Mouse (Mus musculus): ENCODE data around the gene Cfap54. TPM values are rescaled to one million over a fixed set of nuclear protein-coding genes. Genes with fewer than 3 reads are reported as not detected.

Cfap54 gene
- polyA plus RNA-seq, 1 experiment from 2014 or later: 0.10 TPM

DNA sequence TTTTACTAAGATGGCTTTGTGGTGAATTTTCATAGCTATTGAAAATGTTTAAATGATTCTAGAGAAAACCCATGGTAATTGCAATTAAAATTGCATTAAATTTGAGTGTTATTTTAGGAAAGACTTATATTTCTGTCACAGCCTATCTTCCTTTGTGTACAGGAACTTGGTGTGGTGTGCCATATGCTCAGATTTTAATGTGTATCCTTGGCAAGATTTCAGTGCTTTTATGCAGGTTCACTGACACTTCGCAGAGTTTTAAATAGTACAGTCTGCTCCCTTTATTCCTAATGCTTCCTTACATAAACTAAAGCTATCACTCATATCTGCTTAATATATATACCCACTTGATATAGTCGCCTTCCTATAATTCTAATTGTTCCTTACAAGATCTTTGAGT is 90.8 kb downstream of the Cfap54 start:
- no peak for ATAC-seq (ENCODE audit: insufficient number of reproducible peaks, low FRiP score, low TSS enrichment, low read depth)
- WGBS: 85% methylated on average over 2 of the region's 2 CpGs
- no peaks in the 10 kb centered on the region for H3K27me3 ChIP-seq

DNA sequence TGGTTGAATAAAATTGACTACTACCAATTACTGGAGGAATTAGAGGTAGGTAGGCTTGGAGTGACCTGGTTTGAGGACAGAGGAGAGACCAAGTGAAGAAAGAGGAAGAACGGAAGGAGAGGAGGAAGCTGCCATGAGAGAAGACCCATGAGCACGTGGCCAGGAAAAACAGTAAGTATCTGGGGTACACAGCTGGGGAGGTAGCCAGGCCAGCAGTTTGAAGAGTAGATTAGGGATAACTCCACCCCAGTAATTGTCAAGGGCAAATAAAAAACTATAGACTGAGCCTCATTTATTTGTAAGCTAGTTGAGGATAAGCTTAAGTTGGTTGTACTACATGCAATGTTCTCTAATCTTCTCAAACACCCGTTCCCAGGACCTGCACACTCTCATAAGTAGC is 116.3 kb downstream of the Cfap54 start:
- 75% methylated on average over 3 of the region's 3 CpGs for WGBS
- no peak overlapping the region for H3K4me3 ChIP-seq
- ATAC-seq (ENCODE audit: insufficient number of reproducible peaks, low FRiP score, low TSS enrichment, low read depth): no peak
- no peaks in the 10 kb centered on the region for H3K9me3 ChIP-seq
- H3K27ac ChIP-seq: no peak overlapping the region
- H3K36me3 ChIP-seq: no peaks in the 10 kb centered on the region
- no peaks in the 10 kb centered on the region for H3K4me1 ChIP-seq
- H3K27me3 ChIP-seq: no peaks in the 10 kb centered on the region
- no peak overlapping the region for H3K9ac ChIP-seq
- no peak overlapping the region for H3K4me2 ChIP-seq

More for the DNA sequence above, 90.8 kb downstream of the Cfap54 start:
- Histone ChIP-seq H3K4me2 (no peak overlapping the region), H3K27ac (no peak overlapping the region), H3K4me3 (no peak overlapping the region), H3K9me3 (no peaks in the 10 kb centered on the region), H3K9ac (no peak overlapping the region), H3K4me1 (no peaks in the 10 kb centered on the region), H3K36me3 (no peaks in the 10 kb centered on the region)

DNA sequence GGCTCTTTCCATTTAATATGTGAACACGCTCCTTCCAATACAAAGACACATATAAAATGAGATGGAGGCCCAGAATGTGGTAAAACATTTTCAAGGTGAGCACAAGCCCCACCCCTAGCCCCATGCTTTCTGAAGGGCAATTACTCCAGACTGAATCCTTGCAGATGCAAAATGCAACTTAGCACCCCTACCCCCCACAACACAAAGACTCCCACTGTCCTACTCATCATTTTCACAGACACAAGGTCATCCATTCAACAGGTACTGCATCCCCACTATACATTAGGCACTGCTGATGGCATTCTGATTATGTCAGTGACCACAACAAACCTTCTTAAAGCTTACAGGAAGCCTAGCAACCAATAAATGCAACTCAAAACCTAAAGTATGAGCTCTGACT is 131.4 kb downstream of the Cfap54 start:
- H3K9me3 ChIP-seq: no peaks in the 10 kb centered on the region
- H3K27ac ChIP-seq: no peak overlapping the region
- no peak overlapping the region for H3K4me2 ChIP-seq
- no peaks in the 10 kb centered on the region for H3K36me3 ChIP-seq
- H3K27me3 ChIP-seq: no peaks in the 10 kb centered on the region
- ATAC-seq (ENCODE audit: insufficient number of reproducible peaks, low FRiP score, low TSS enrichment, low read depth): no peak
- WGBS: 89% methylated on average over 1 of the region's 1 CpGs
- H3K4me1 ChIP-seq: no peaks in the 10 kb centered on the region
- no peak overlapping the region for H3K4me3 ChIP-seq
- no peak overlapping the region for H3K9ac ChIP-seq

DNA sequence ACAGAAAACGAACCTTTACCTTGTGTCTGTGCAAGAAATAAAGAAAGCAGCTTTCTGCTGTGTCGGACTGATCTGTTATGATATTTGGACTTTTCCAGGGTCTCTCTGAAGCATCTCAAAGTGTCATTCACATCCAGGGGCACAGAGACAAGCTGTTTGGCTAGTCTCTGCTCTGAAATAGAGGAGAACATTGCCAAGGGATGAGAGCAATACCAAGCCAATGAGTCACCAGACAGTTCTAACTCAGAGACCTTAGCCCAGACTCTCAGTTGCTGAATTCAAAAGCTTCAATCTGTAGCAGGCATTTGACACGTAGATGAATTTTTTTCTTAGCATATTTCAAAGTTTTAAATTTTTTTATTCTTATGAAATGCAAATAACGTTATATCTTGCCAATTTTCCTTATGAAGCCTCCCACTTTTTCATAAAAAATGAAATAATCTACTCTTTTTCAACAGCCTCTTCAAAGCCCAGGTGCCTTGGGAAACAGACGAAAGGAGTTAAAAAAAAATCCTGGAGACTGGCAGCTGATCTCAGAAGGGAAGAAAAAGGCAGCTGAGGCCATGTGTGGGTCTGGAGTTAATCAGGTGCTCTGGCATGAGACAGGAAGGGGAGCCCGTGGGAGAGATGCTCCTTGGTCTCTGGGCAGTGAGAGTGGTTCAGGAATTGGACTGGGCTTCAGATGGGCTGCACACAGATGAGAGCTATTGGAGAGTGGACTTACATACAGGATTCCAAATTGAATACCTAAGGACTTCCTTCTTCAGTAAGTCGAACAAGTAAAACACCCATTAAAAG is 138.4 kb downstream of the Cfap54 start:
- no peak overlapping the region for H3K4me3 ChIP-seq
- WGBS: 45% methylated on average over 7 of the region's 7 CpGs
- ATAC-seq (ENCODE audit: insufficient number of reproducible peaks, low FRiP score, low TSS enrichment, low read depth): no peak
- no peaks in the 10 kb centered on the region for H3K4me1 ChIP-seq
- no peak overlapping the region for H3K9ac ChIP-seq
- no peak overlapping the region for H3K27ac ChIP-seq
- no peak overlapping the region for H3K4me2 ChIP-seq
- no peaks in the 10 kb centered on the region for H3K36me3 ChIP-seq
- H3K9me3 ChIP-seq: no peaks in the 10 kb centered on the region
- H3K27me3 ChIP-seq: no peaks in the 10 kb centered on the region

DNA sequence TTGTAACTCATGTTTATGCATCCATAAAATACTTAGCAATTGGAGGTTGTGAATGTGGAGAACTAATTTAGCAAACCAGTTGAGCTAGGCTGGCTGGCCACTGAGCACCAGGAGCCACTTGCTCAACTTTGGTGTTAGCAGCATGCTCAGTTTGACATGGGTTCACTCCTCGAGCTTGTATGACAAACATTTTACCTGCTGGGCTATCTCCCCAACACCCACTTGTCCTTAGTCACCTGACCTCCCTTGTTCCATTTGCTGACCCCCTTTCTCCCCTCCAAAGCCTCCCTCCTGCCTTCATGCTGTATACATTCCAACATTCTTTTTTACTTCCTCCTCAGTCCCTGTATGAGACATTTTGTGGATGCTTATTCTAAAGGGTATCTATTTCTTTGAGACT is 139.8 kb downstream of the Cfap54 start:
- no peaks in the 10 kb centered on the region for H3K4me1 ChIP-seq
- H3K27me3 ChIP-seq: no peaks in the 10 kb centered on the region
- H3K4me2 ChIP-seq: no peak overlapping the region
- ATAC-seq (ENCODE audit: insufficient number of reproducible peaks, low FRiP score, low TSS enrichment, low read depth): no peak
- WGBS: 88% methylated on average over 1 of the region's 1 CpGs
- H3K9me3 ChIP-seq: no peaks in the 10 kb centered on the region
- no peak overlapping the region for H3K9ac ChIP-seq
- H3K4me3 ChIP-seq: no peak overlapping the region
- H3K36me3 ChIP-seq: no peaks in the 10 kb centered on the region
- no peak overlapping the region for H3K27ac ChIP-seq

DNA sequence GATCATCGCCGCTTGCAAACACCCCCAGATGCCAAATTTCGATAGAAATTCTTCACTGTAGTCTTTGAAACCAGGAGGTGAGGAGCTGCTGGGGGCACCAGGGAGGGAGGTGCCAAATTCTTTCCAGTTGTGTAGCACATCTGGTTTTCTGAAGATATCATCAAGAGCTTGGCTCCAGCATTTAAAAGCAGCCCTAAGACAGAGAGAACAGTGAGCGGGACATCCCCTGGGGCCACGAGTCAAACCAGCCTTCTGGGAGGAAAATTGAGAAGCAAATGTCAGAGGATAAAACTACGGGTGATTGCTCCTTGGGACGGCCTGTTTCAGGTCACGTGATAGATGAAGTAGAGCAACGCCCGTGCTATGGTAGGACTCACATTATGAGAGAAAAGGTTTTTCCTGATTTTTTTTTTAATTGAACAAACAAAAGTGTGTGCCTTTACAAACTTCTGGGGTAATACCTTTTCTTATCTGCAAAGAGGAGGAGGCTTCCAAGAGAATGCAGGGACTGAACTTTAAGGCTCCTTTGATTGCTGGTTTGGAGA is 143.6 kb downstream of the Cfap54 start:
- Histone ChIP-seq H3K4me3 (no peak overlapping the region), H3K4me2 (no peak overlapping the region), H3K9me3 (no peaks in the 10 kb centered on the region), H3K4me1 (no peaks in the 10 kb centered on the region), H3K36me3 (no peaks in the 10 kb centered on the region), H3K27ac (no peak overlapping the region), H3K9ac (no peak overlapping the region), H3K27me3 (no peaks in the 10 kb centered on the region)
- 28% methylated on average over 10 of the region's 10 CpGs for WGBS
- ATAC-seq (ENCODE audit: insufficient number of reproducible peaks, low FRiP score, low TSS enrichment, low read depth): no peak

DNA sequence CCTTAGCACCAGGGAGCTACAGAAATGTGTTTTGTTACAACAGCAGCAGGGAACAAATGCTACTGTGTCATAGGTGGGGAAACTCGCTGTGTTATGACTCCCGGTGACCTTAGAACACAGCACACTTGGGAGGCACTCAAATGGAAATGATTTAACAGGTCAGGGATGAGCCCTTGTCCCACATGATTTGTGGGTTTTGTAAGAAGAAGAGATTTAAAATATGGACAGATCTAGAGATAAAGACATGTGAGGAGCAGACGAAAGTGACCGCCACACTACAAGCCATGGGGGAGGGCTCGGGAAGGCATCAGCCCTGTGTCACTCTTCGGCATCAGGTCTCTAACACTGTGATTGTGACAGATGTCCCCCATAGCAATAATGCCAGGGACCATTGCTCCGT is 144.3 kb downstream of the Cfap54 start:
- ATAC-seq (ENCODE audit: insufficient number of reproducible peaks, low FRiP score, low TSS enrichment, low read depth): no peak
- Histone ChIP-seq H3K4me3 (no peak overlapping the region), H3K36me3 (no peaks in the 10 kb centered on the region), H3K9me3 (no peaks in the 10 kb centered on the region), H3K4me1 (no peaks in the 10 kb centered on the region), H3K27ac (no peak overlapping the region), H3K9ac (no peak overlapping the region), H3K4me2 (no peak overlapping the region), H3K27me3 (no peaks in the 10 kb centered on the region)
- 73% methylated on average over 7 of the region's 7 CpGs for WGBS

DNA sequence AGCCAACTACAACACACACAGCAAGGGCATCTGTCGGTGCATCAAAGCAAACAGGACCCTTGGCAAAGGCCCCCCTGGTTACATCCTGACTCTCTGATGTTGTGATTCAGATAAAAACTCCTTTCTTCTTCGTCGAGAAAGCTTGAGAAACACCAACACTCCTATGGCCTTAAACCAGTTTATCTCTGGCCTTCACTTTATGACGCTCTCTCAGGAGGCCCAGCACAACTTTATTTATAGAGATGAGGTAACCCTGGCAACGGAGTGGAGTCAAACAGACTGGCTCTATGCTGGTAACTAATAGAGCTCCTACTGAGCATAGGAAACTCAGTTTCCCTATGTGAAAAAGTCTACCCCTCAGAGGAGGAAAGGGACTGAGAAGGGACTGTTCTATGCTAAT is 146.9 kb downstream of the Cfap54 start:
- H3K4me2 ChIP-seq: no peak overlapping the region
- 23% methylated on average over 5 of the region's 5 CpGs for WGBS
- no peaks in the 10 kb centered on the region for H3K36me3 ChIP-seq
- no peaks in the 10 kb centered on the region for H3K4me1 ChIP-seq
- no peak overlapping the region for H3K27ac ChIP-seq
- H3K4me3 ChIP-seq: no peak overlapping the region
- H3K27me3 ChIP-seq: no peaks in the 10 kb centered on the region
- H3K9me3 ChIP-seq: no peaks in the 10 kb centered on the region
- ATAC-seq (ENCODE audit: insufficient number of reproducible peaks, low FRiP score, low TSS enrichment, low read depth): no peak
- no peak overlapping the region for H3K9ac ChIP-seq

DNA sequence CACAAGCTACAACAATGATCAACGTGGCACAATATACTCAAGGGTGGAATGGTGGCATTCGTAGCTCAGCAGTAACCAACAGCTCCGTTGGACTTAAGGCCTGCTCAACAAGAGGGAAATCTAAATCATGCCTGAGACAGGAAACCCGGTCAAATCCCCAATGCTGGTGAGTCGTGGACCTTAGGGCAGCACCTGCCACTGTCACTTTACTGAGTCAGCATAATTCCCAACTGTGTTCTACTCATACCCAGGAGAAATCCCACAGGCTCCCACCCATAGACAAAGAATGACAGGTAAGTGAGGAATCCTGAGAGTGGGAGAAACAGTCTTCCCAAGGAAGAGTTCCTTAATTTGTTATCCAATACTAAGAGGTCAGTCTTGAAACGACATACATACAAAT is 147.8 kb downstream of the Cfap54 start:
- Histone ChIP-seq H3K4me1 (no peaks in the 10 kb centered on the region), H3K4me3 (no peak overlapping the region), H3K9me3 (no peaks in the 10 kb centered on the region), H3K4me2 (no peak overlapping the region), H3K27me3 (no peaks in the 10 kb centered on the region), H3K9ac (no peak overlapping the region), H3K36me3 (no peaks in the 10 kb centered on the region), H3K27ac (no peak overlapping the region)
- no peak for ATAC-seq (ENCODE audit: insufficient number of reproducible peaks, low FRiP score, low TSS enrichment, low read depth)
- 75% methylated on average over 6 of the region's 6 CpGs for WGBS

DNA sequence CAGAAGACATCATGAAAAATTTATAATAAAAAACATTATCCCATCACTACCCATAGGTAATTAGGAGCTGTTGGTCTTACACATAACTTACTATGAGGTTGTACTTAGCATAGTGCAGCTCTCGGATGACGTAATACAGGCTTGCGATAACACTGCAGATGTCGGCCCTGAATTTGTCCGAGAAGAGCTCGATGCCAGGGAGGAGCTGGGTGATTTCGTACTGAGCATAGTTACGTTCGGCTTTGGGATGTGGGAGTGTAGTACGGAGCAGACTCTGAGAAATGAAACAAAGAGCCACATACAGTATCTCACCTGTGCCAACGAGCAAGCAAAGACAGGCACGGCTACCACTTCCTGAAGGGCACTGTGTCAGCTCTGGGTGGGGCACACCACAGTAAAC is 149.0 kb downstream of the Cfap54 start:
- 89% methylated on average over 12 of the region's 12 CpGs for WGBS

DNA sequence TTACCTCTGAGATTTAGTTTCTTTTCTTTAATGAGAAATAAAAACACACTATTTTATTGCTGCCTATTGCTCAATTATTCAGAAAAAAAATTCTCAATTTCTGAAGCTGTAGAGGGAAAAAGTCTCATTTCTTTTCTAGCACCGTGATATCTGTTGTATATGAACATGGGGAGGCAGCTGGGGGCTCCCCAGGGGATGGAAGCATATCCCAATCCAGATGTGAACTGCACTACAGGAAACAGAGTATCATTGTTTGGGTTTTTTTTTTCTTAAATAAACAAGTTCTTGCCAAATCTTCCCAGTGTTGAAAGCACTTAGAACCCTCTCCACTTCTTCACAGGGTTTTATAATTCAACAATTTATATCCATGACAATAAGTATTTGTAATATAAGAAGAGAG is 151.4 kb downstream of the Cfap54 start:
- H3K4me3 ChIP-seq: no peak overlapping the region
- WGBS: 28% methylated on average over 1 of the region's 1 CpGs
- no peak for ATAC-seq (ENCODE audit: insufficient number of reproducible peaks, low FRiP score, low TSS enrichment, low read depth)
- no peak overlapping the region for H3K4me2 ChIP-seq
- H3K27me3 ChIP-seq: no peaks in the 10 kb centered on the region
- H3K4me1 ChIP-seq: no peaks in the 10 kb centered on the region
- no peak overlapping the region for H3K9ac ChIP-seq
- H3K27ac ChIP-seq: no peak overlapping the region
- no peaks in the 10 kb centered on the region for H3K9me3 ChIP-seq
- no peaks in the 10 kb centered on the region for H3K36me3 ChIP-seq

More for the DNA sequence above, 149.0 kb downstream of the Cfap54 start:
- Histone ChIP-seq H3K9ac (no peak overlapping the region), H3K4me2 (no peak overlapping the region), H3K27ac (no peak overlapping the region), H3K9me3 (no peaks in the 10 kb centered on the region), H3K27me3 (no peaks in the 10 kb centered on the region), H3K4me3 (no peak overlapping the region), H3K36me3 (no peaks in the 10 kb centered on the region), H3K4me1 (no peaks in the 10 kb centered on the region)
- ATAC-seq (ENCODE audit: insufficient number of reproducible peaks, low FRiP score, low TSS enrichment, low read depth): no peak

DNA sequence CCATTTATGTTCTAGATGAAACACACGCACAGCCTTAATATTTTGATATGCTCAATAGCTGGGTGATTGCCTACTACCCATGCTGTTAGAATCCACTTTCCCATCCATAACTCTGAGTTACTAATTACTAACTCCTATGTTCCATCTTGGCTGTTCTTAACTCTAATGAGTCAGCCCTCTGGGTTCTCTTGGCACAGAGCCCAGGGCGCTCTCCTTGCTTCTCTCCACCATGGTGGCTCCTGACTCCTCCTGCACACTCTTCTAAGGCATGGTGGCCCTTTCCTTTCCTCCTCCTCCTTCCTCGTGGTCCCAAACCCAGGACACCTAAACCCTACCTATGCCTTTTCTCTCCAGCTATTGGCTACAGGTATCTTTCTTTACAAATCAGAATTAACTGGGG is 153.2 kb downstream of the Cfap54 start:
- no peaks in the 10 kb centered on the region for H3K27me3 ChIP-seq
- no peak for ATAC-seq (ENCODE audit: insufficient number of reproducible peaks, low FRiP score, low TSS enrichment, low read depth)
- H3K9me3 ChIP-seq: no peaks in the 10 kb centered on the region
- H3K4me3 ChIP-seq: no peak overlapping the region
- no peak overlapping the region for H3K9ac ChIP-seq
- no peak overlapping the region for H3K4me2 ChIP-seq
- no peak overlapping the region for H3K27ac ChIP-seq
- no peaks in the 10 kb centered on the region for H3K4me1 ChIP-seq
- WGBS: 87% methylated on average over 3 of the region's 3 CpGs
- no peaks in the 10 kb centered on the region for H3K36me3 ChIP-seq

Data from limb, embryonic 15.5 days (tissue).